Mouse (Mus musculus): ENCODE measurements around the gene Ppp1r13b.

GRCm38 (mm10) chr12:111817991-111818390, 89.9 kb downstream of the Ppp1r13b start:
- TF ChIP-seq CTCF (IDR thresholded peaks at IDR 0.05; ENCODE audit: extremely low read depth, insufficient read depth, low read length): no peak
- no peak for TF ChIP-seq POLR2A (IDR thresholded peaks at IDR 0.05; ENCODE audit: extremely low read depth, insufficient read depth, low read length)
